Mouse (Mus musculus) gastrocnemius, postnatal 14 days (tissue): ENCODE results near the gene Klf9. TPM values are rescaled to one million over a fixed set of nuclear protein-coding genes. Genes with fewer than 3 reads are reported as not detected.

Source experiments
- DNase-seq: peaks from one replicate; pipeline ENCODE4 v3.0.0; 2021; ENCODE audit warnings: mixed read lengths
- intact Hi-C: fragments of 180-260 bp; cut with DNase I; formaldehyde crosslinking; loops from one replicate; pipeline ENCODE4 v1.15.1; 2025; ENCODE audit warnings: low total_unique reads
- total RNA-seq, 2 experiments: library from RNA; stranded (reverse); gene quantifications; 2 replicates each; pipeline ENCODE4 v1.2.3; 2021

Gene Klf9
- total RNA-seq, 2 experiments from 2014 or later = 80.5 to 128 TPM

DNA sequence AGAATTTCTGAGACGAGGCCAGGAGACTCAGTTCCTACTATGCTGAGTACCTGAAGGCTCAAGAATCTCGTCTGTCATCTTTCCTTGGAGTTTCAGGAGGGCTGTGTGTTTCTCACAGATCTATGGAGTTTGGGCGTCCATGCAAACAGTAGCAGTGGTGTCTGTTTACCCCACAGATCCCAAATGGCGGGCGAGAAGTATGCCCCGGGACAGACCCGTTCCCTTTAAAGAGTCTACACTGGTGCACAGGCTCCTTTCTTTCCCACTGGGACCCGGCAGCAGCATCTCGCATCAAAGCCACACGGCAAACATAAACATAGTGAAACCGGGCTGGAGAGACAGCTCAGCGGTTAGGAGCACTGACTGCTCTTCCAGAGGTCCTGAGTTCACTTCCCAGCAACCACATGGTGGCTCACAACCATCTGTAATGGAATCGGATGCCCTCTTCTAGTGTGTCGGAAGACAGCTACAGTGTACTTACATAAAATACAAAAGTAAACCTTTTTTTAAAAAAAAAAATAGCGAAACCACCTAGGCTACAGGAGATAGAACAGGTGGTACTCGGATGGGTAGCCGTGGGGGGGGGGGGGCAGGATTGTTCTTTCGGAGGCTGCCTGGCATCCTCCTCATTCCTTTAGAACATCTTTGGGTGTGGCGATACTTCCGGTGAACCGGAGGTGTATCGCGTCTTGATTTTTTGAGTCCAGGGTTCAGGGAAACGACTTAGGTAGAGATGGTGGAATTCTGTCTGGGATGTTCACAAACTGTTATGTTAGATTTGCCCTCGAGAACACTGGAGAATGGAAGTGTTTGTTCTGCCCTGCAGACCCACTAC lies 12.0 kb downstream of the Klf9 start:
- intact Hi-C loops = no loop called here
- no peak for DNase-seq

- DNase-seq = no peak
- intact Hi-C loops = no loop called here
Observed at GRCm38 (mm10) chr19:23153606-23154127, 12.6 kb downstream of the Klf9 start.

DNA sequence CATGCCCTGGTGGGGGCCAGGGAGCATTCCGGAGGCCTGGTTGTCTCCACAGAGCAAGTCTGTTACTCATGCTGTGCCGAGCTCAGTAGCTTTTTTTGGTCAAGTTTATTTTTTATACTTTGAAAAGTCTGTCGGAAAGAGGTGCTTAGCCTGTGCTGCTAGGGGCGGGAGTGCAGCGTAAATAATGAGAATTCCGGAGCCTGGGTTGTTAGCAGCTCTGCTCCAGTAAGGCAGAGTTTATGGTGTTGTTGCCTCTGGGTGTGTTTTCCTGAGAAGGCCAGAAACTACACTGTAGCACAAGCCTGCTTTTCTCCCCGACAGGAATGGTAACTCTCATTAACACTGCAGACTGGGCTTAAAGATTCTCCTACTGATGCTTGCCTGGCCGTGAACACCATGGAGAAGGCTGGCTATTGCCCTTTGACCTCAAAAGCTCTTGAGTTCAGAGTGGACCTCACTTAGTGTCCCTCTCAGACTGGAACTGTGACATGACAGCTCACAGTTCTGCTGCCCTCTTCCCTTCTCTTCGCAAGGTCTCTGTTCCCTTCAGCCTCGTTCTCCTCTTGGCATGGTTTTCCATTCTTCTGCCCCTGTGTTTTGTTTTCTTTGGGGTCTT lies 18.9 kb downstream of the Klf9 start:
- intact Hi-C loops = loop anchor here (10.0 kb wide), 1 partner anchor 225 kb away; no protein-coding TSS in a partner anchor
- DNase-seq = no peak

DNA sequence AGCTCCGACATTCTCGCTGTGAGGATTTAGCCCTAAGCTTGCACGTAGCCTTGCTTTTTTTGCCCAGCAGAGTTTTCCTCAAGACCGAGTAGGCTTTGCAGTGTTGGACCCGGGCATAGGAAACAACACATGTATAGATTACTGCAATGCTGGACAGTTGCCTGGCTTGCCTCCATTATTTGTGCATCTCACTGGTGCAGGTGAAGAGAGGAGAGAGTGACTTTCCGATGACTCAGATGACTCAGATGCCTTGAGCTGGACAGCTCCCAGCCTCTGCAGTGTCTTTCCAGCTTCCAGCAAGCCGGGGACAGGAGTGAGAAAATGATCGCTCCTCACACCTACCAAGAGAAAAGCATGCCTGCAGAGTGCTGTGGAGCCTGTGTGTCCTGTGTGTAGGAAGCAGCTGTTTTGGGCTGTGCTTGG lies 21.4 kb downstream of the Klf9 start:
- intact Hi-C loops = loop anchor here (10.0 kb wide), 1 partner anchor 228 kb away; no protein-coding TSS in a partner anchor

GRCm38 (mm10) chr19:23162877-23163276 lies 21.9 kb downstream of the Klf9 start:
- intact Hi-C loops = loop anchor here (10.0 kb wide), 1 partner anchor 228 kb away; no protein-coding TSS in a partner anchor
- no peak for DNase-seq

More for the DNA sequence above, 21.4 kb downstream of the Klf9 start:
- peak; percentile 57 for DNase-seq

GRCm38 (mm10) chr19:23163361-23163760 lies 22.3 kb downstream of the Klf9 start:
- DNase-seq = no peak
- intact Hi-C loops = loop anchor here (10.0 kb wide), 1 partner anchor 229 kb away; no protein-coding TSS in a partner anchor

- no peak for DNase-seq
- intact Hi-C loops = loop anchor here (10.0 kb wide), 1 partner anchor 230 kb away; no protein-coding TSS in a partner anchor
Observed at GRCm38 (mm10) chr19:23164651-23165240, 23.7 kb downstream of the Klf9 start.

DNA sequence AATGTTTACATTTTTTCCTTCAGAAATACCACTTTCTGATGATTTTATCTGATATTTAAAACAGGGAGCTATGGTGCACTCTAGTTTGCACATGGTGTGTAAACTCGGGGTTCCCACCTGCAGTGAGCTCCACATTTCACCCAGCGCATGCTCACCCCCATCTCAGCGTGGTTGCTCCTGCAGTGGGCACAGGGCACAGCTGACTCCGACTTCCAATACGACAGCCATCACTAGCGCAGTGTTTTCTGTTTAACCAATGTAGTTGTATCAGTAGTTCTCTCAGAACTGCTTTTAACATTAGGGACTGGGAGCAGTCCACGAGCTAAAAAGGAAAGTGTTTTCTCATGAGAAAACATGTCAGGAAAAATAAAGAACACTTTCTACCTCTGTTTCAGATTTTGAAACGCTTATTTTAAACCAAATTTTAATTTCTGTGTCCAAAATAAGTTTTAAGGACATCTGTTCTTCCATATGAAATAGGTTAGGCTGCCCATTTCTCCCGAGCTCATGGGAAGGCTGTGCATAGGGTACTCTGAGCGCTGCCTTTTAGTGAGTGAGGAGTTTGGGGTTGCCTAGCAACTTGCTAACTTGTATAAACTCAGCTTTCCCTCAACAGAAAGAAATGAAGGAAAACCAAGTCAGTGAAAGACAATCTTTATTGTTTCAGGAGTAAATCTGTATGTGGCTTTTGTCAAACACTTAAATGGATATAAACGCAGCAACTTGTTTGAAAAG lies 25.7 kb downstream of the Klf9 start:
- intact Hi-C loops = loop anchor here (10.0 kb wide), 1 partner anchor 232 kb away; no protein-coding TSS in a partner anchor
- DNase-seq = no peak

GRCm38 (mm10) chr19:23168899-23169658 lies 28.1 kb downstream of the Klf9 start:
- intact Hi-C loops = loop anchor here (10.0 kb wide), 1 partner anchor 234 kb away; no protein-coding TSS in a partner anchor

DNA sequence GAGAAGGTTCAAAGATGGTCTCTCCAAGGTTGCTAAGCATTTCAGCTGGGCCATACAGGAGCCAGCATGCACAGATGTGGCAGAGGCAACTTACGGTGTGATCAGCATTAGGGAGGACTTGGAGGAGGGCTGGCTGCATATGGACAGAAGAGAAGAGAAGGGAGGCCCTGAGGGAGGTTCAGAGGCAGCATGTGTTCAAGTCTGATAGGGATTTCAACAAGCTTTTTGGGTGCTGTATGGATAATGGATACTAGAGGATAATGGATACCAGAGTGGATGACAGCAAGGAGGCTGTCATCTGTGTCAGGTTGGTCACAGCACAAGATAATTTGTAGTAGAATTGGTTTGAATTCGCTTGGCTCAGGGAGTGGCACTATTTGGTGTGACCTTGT lies 28.6 kb downstream of the Klf9 start:
- intact Hi-C loops = loop anchor here (10.0 kb wide), 1 partner anchor 235 kb away; no protein-coding TSS in a partner anchor
- no peak for DNase-seq

More at GRCm38 (mm10) chr19:23168899-23169658, 28.1 kb downstream of the Klf9 start:
- DNase-seq = no peak

- intact Hi-C loops = no loop called here
- no peak for DNase-seq
Observed at GRCm38 (mm10) chr19:23170476-23170875, 29.4 kb downstream of the Klf9 start.

GRCm38 (mm10) chr19:23171136-23171535 lies 30.1 kb downstream of the Klf9 start:
- intact Hi-C loops = no loop called here
- DNase-seq = no peak

- intact Hi-C loops = no loop called here
- no peak for DNase-seq
Observed at GRCm38 (mm10) chr19:23175090-23175489, 34.1 kb downstream of the Klf9 start.

DNA sequence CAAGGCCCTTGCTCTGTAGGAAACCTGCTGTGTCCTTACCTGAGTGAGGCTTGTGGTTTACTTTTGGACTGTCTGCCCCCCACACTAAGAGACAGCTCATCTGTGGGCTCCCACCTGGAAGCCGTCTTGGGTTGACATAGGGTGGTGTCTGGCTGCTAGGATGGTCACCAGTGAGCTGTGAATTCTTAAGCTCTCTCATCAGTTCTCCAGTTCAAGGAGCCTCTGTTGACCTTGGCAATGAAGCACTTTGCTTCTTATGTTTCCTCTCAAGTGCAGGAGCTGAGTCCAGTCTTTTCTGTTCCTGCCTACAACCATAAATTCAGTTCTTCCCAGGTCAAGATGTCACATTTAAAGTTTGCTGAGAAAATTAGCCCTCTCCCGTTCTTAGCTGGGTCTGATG lies 34.5 kb downstream of the Klf9 start:
- DNase-seq = no peak
- intact Hi-C loops = no loop called here

GRCm38 (mm10) chr19:23178533-23178932 lies 37.5 kb downstream of the Klf9 start:
- intact Hi-C loops = no loop called here
- no peak for DNase-seq

DNA sequence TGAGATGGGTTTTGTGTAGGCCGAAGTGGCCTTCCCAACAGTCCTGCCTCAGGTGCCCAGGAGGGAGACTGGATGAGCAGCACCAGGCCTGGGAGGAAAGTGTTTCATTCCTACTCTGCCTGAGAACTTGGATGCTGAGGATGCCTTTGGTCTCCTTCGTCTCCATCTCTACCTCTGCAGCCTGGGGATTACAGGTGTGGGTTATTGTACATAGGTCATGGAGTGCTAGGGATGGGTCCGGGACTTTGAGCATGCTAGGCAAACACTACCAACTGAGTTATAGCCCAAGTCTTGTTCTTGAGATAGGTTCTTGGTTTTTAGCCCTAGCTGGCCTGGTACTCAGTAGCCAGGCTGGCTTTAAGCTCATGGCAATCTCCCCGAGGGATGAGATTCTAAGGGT lies 42.5 kb downstream of the Klf9 start:
- DNase-seq = no peak
- intact Hi-C loops = no loop called here

- DNase-seq = no peak
- intact Hi-C loops = no loop called here
Observed at GRCm38 (mm10) chr19:23184068-23184467, 43.0 kb downstream of the Klf9 start.

DNA sequence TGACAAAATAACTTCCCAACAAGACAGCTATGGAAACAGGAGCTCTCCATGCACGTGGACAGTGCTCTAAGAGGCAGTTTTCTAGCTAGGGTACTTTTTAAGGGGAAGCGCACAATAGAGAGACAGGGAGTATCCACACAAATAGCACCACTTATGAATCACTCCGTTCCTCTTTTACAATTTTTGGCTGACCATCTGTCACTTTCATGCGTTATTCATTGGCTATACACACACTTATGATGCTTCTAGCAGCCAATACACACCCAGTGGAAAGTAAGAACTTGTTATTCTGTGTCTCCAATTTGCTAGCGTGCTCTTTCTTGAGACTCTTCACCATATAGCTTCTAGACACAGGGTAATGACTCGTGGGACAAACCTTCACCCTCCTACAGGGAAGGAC lies 46.7 kb downstream of the Klf9 start:
- intact Hi-C loops = no loop called here
- DNase-seq = no peak
